ENCODE assay signal across 19 mouse cellular contexts in the genomic region with DNA sequence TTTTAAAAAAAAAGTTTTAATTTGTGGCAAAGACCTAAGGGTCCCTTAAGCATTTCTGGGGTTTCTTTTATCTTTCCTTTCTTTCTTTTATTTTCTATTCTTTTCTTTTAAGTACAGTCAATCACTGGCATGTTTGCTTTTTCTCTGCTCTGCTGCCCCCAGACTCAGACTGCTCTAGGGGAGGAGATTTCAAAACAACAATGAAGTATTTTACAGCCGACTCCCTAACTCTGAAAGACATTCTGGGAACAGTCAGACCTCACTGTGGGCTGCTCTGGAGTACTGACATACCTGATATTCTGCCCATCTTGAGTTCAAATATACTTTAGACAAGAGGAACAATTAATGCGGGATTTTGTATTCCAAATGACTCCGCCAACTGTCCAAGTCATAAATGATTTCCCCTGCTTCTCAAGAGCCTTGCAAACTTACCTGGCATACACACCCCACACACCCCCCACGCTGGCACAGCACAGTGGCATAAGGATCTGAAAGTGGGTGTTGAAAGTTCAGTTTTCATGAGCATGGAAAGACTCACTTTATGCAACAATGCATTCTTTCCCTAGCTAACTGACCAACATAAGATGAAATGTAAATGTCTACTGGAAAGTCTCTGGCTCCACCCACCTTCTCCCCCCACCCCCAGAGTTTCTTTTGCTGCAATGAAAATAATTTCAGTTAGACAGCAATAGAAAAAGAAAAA. TPM values are rescaled to one million over a fixed set of nuclear protein-coding genes. Genes with fewer than 3 reads are reported as not detected.
DNase-seq lines count a peak whose midpoint lies in the region; ATAC-seq lines count a peak whose summit lies in the region.
"Had no signal": no experiment of that assay in that cellular context is flagged by ENCODE, and none has a peak within 500 bp of the region (broad histone marks: within the 10 kb centered on the region; RNA-seq: fewer than 3 reads in every experiment).

No protein-coding gene starts in this region.

- peak overlapping the region; percentile 38; the same call in 1 of the 2 replicates for H3K27ac ChIP-seq in kidney, embryonic 16.5 days (ENCODE audit: low read length)
- H3K27ac ChIP-seq in intestine, embryonic 14.5 days (ENCODE audit: low read depth), result no peak overlapping the region; the same call in 1 of the 2 replicates
- H3K27ac ChIP-seq: gastrocnemius, adult 2 months; hindbrain, embryonic 12.5 days; liver, embryonic 14.5 days had no signal

- no peaks in the 10 kb centered on the region for H3K9me3 ChIP-seq in kidney, embryonic 16.5 days (ENCODE audit: low read length)
- no peaks in the 10 kb centered on the region for H3K9me3 ChIP-seq in intestine, embryonic 14.5 days (ENCODE audit: control insufficient read depth, low read length)
- H3K9me3 ChIP-seq: forebrain, embryonic 13.5 days; hindbrain, embryonic 12.5 days had no signal

- 42% methylated on average over 4 of the region's 4 CpGs for WGBS in kidney, embryonic 16.5 days
- WGBS in intestine, embryonic 14.5 days, result 62% methylated on average over 4 of the region's 4 CpGs

- peak overlapping the region; percentile 38 for H3K4me2 ChIP-seq in kidney, embryonic 16.5 days (replicated peaks; ENCODE audit: low read depth, low read length)
- peak overlapping the region; percentile 37 for H3K4me2 ChIP-seq in intestine, embryonic 14.5 days (ENCODE audit: low read length)
- H3K4me2 ChIP-seq: forebrain, embryonic 13.5 days; hindbrain, embryonic 12.5 days had no signal

- 0 out of 2 replicates have a peak, but pooled peaks cover 3% of the 10 kb centered on the region for H3K36me3 ChIP-seq in kidney, embryonic 16.5 days (ENCODE audit: insufficient read depth, low read length)
- H3K36me3 ChIP-seq in intestine, embryonic 14.5 days (ENCODE audit: control insufficient read depth, insufficient read depth, low read length), result peaks cover 6% of the 10 kb centered on the region; the same call in 1 of the 2 replicates

- peak; percentile 40 for DNase-seq in heart, adult 11 months
- no peak for DNase-seq in heart, postnatal 14 days
- DNase-seq in kidney, postnatal 36 days, result no peak
- DNase-seq in intestine, embryonic 14.5 days (ENCODE audit: low spot score), result no peak
- DNase-seq in lung, postnatal 10 days, result peak; percentile 12
- DNase-seq in frontal cortex, postnatal 36 days (ENCODE audit: low spot score in 2 of 2), result no peak
- DNase-seq in cerebellum, postnatal 4 days (ENCODE audit: low spot score in 2 of 2), result no peak
- DNase-seq: adrenal gland, adult 8-10 months; cerebellum, adult 11-12 months; cerebellum, postnatal 25 days; gastrocnemius, adult 2 months; left cerebral cortex, postnatal 4 days; midbrain, embryonic 14.5 days had no signal

- intact Hi-C loops in heart, postnatal 14 days (cut with DNase I), result no loop called here

- peak; percentile 70; the same call in 1 of the 2 replicates for ATAC-seq in kidney, embryonic 16.5 days (ENCODE audit: low FRiP score, low TSS enrichment)
- no peak for ATAC-seq in intestine, embryonic 14.5 days (replicated peaks; ENCODE audit: low FRiP score, low TSS enrichment, low read depth)
- ATAC-seq: forebrain, embryonic 13.5 days; inflammation-experienced regulatory T-cells, adult 6 months had no signal

- no peaks in the 10 kb centered on the region for H3K27me3 ChIP-seq in kidney, embryonic 16.5 days (ENCODE audit: insufficient read depth, low read length)
- H3K27me3 ChIP-seq in intestine, embryonic 14.5 days (replicated peaks; ENCODE audit: control insufficient read depth, insufficient read depth, low read length), result no peaks in the 10 kb centered on the region
- H3K27me3 ChIP-seq: forebrain, embryonic 13.5 days; hindbrain, embryonic 12.5 days had no signal

- no peak overlapping the region for H3K4me3 ChIP-seq in kidney, embryonic 16.5 days (ENCODE audit: low read length)
- H3K4me3 ChIP-seq in intestine, embryonic 14.5 days (ENCODE audit: low read depth, low read length), result no peak overlapping the region
- H3K4me3 ChIP-seq: forebrain, embryonic 13.5 days; gastrocnemius, adult 2 months; hindbrain, embryonic 12.5 days; myocyte had no signal

- H3K4me1 ChIP-seq in kidney, embryonic 16.5 days (ENCODE audit: insufficient read depth, low read length), result peaks cover 41% of the 10 kb centered on the region
- peaks cover 22% of the 10 kb centered on the region for H3K4me1 ChIP-seq in intestine, embryonic 14.5 days (replicated peaks; ENCODE audit: control insufficient read depth, insufficient read depth, low read length)

- H3K9ac ChIP-seq in kidney, embryonic 16.5 days (replicated peaks; ENCODE audit: low read length), result 0 out of 2 replicates have a peak overlapping the region, but pooled peaks have one; percentile 26
- no peak overlapping the region for H3K9ac ChIP-seq in intestine, embryonic 14.5 days (ENCODE audit: low read length)
- H3K9ac ChIP-seq: forebrain, embryonic 13.5 days; hindbrain, embryonic 12.5 days; liver, embryonic 14.5 days had no signal

RNA-seq across cellular contexts. Expression of gene Mllt3, which starts 21.1 kb away (rescaled TPM):
- 10 to 100 TPM; 11.1 to 12.4 TPM for total RNA-seq in heart, postnatal 14 days (2021)
- 27.5 and 34.8 TPM in 2 replicates for polyA plus RNA-seq in kidney, embryonic 16.5 days (2015; fragmentation: Nextera tagmentation; extraction: Ambion mirVana)
- polyA plus RNA-seq in intestine, embryonic 14.5 days (2014; fragmentation: Nextera tagmentation; extraction: Ambion mirVana), result 31.5 and 34.4 TPM in 2 replicates

Comparison
In these comparisons a context has a peak if more than half of its experiments do, and no peak if none do; other contexts are left out.
1. DNase-seq: peak in heart, adult 11 months (single experiment) and lung, postnatal 10 days (single experiment); none in heart, postnatal 14 days (0 of 2), kidney, postnatal 36 days (0 of 2), intestine, embryonic 14.5 days (single experiment), frontal cortex, postnatal 36 days (0 of 2) and cerebellum, postnatal 4 days (0 of 2).